Mouse (Mus musculus) urinary bladder, postnatal 0 days (tissue): ENCODE measurements around the gene Tex22. TPM values are rescaled to one million over a fixed set of nuclear protein-coding genes. Genes with fewer than 3 reads are reported as not detected.

ENCODE experiments used
- microRNA-seq: library from miRNA; unstranded; fragments of <30 nt; microRNA quantifications from one replicate; pipeline ENCODE4, GENCODE M21; 2016
- polyA plus RNA-seq: library from polyadenylated mRNA; unstranded; fragments of >200 nt; fragmentation: Nextera tagmentation; extraction: Ambion mirVana; gene quantifications from 2 replicates; pipeline ENCODE4 v1.2.1, GENCODE M21; 2015

Gene Tex22
- polyA plus RNA-seq, result not detected in 2 replicates

DNA sequence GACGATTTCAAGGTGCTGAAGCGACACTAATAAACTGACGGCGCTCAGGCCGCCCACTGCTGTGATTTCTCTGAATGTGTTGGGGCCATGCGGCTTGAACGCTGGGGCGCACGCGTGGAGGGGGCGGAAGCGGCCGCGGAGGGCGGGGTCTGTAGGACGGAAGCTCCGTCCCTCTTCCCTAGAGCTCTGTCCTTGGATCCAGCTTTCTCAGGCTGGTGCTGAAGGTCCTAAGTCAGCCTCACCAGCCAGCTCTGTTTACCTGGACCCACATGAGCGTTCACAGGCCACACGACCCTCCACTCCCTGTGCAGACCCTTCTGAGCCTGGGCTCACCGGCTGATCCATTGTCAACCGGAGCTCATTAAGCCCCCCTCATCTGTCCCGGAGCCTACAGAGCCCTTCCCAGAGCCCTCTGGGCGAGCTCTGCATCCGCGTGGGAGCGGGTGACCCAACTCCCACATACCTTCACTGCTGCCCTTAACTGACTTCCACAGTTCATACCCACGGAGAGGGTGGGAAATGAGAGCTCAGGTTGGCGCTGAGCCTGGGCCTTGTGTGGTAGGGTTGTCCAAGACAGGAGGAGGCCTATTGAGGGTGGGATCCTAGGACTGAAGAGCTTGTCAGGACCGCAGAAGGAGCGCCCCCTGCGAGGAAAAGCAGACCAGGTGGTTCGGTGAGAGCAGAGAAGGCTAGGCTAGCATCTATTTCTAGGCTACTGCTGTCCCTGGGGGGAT lies at the start of gene Tex22:
Gene Tex22 (plus strand): TSS at position 174 of the 734 bp plus-strand sequence.

DNA sequence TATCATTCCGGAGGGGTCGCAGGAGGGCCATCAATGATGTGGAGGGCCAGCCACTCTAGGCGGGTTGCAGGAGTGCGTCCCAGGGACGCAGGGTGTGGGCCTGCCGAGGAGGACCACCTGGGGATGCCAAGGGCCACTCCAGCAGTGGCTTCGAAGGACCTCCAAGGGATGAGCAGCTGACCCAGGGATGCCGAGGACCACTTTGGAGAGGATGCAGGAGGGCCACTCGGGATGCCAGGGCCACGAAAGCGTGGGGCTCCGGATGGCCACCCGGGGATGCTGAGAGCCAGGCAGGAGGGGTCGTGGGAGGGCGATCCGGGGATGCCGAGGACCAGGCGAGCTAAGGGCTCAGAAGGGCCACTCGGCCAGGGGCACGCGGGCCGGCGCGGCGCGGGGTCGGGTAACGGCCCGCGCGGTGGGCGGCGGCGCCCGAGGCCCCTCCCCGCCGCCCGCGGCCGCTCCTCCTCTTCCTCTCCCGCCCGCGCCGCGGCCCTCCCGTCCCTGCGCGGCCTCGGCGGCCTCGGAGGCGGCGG lies 23.5 kb downstream of the Tex22 start, which contains the start of gene Mta1:
Gene Mta1 (plus strand): TSS at position 530 of the 533 bp plus-strand sequence.

Small RNAs within 50 kb of the gene (microRNA-seq; reads per million reads assigned to microRNA genes)
- not detected for gene Gm44471

Other genes with a start within 250 kb of the Tex22 start
- 29.8 and 35.8 TPM in 2 replicates for gene Cdca4, start 245.1 kb upstream of the Tex22 start, polyA plus RNA-seq
- gene Gpr132, start 206.3 kb upstream of the Tex22 start, polyA plus RNA-seq, result 0.23 and 0.52 TPM in 2 replicates
- gene Jag2, start 144.7 kb upstream of the Tex22 start, polyA plus RNA-seq, result 3.5 and 4.5 TPM in 2 replicates
- gene Nudt14, start 132.4 kb upstream of the Tex22 start, polyA plus RNA-seq, result 64.5 and 69.2 TPM in 2 replicates
- 14.5 and 14.6 TPM in 2 replicates for gene Btbd6, start 98.0 kb upstream of the Tex22 start, polyA plus RNA-seq
- 33.3 and 34.9 TPM in 2 replicates for gene Brf1, start 73.8 kb upstream of the Tex22 start, polyA plus RNA-seq
- gene Pacs2, start 60.0 kb upstream of the Tex22 start, polyA plus RNA-seq, result 8.2 and 8.7 TPM in 2 replicates
- 7.0 and 7.5 TPM in 2 replicates for gene Mta1, start 23.8 kb downstream of the Tex22 start, polyA plus RNA-seq
- 190 and 212 TPM in 2 replicates for gene Crip2, start 65.7 kb downstream of the Tex22 start, polyA plus RNA-seq
- 1,080 and 1,215 TPM in 2 replicates for gene Crip1, start 71.8 kb downstream of the Tex22 start, polyA plus RNA-seq
- gene Tedc1, start 81.9 kb downstream of the Tex22 start, polyA plus RNA-seq, result 4.7 and 7.3 TPM in 2 replicates
- gene Tmem121, start 111.4 kb downstream of the Tex22 start, polyA plus RNA-seq, result 2.9 and 3.8 TPM in 2 replicates